Mouse (Mus musculus): ENCODE measurements around the gene Zfp12.
"Not testable (repeated sequence)": the region's sequence is repeated elsewhere in the genome, so short reads cannot be mapped to it uniquely, and the experiment has no call there.

Gene Zfp12

DNA sequence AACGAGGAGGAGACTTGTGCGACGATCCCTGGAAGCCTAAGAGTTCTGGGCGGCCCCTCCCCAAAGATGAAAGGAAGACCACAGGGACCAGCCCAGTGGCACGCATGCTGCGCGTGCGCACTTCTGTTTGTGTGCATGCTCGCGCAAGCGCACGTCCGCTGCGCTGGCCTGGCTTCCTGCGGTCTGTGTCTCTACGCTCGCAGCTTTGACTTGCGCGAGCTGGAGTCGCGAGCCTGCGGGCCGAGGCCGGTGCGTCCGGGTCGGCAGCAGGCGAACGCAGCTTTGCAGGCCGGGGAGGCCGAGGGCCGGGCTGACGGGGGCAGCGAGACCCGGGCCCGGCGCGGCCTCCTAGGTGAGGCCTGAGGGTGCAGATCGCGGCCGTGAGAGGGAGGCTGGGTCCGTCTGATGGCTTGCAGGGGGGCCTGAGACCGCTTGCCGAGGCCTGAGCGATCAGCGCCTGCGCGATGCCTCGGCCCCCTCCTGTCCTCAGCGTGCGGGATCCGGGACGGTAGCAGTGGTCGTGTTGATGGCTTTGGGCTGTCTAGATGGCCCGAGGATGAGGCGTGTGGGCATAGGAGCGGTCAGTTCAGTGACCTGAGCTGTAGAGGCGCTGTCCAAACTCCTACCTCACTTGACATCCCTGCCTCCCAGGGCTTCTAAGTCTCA is at the start of gene Zfp12:
Zfp12 (plus strand) TSS at position 136 of the 666 bp plus-strand sequence.
- DNase-seq, result peak; percentile 96

DNA sequence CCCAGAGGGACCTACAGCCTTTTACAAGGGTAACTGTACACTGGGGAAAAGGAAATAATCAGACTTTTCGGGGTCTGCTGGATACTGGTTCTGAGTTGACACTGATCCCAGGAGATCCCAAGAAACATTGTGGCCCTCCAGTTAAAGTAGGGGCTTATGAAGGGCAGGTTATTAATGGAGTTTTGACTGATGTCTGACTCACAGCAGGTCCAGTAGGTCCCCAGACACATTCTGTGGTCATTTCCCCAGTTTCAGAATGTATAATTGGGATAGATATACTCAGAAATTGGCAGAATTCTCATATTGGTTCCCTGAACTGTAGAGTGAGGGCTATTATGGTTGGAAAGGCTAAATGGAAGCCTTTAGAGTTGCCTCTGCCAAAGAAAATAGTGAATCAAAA is 46.9 kb upstream of the Zfp12 start:
- DNase-seq, result not testable (repeated sequence)

DNA sequence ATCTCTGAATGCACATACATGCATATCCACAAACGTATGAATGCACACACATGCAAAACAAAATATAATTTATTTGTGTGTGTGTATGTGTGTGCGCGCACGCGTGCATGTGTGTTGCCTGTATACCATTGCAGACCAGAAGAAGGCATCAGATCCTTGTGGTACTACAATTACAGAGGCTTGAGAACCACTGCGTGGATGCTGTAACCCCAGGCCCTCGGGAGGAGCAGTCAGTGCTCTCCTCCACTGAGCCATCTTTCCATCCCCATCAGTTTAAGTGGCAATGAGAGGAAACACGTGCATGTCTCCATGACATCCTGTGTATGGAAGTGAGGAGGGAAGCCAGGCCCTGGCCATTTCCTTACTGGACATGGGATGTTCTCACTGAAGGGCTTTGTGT is 42.2 kb upstream of the Zfp12 start:
- no peak for DNase-seq

DNA sequence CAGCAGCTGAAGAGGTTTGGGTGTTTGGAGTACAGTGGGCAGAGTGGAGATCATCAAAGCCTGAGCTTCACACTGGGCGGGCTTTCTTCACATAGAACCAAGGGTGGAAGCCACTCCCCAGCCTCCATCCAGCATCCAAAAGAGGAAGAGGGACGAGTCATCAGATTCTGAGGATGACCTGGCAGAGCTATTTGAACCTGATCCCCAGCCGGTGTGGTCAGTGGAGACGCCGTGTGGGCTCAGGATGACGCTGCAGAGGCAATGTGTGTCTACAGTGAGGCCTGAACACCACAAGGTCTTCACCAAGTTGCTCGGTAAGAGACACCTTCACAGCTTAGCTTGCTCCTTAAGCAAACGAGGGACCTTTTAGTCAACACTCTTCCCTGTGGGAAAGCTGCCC is 40.2 kb upstream of the Zfp12 start:
- not testable (repeated sequence) for DNase-seq

DNA sequence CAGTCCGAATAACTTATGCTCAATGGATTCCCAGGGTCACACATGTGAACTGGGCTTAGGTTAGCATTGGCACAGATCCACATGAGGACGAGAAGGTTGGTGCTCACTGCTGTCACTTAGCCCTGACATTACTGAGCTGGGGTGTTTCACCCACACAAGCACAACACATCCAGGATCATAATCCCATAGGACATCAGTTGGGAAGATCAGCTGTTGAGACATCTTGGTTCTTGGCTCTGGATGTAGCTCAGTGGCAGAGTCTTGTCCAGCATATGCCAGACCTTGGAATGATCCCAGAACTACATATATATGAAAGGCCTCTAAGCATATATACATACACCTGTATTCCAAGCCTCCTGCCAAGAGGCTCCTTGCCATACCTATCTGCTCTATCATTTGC is 39.8 kb upstream of the Zfp12 start:
- no peak for DNase-seq

DNA sequence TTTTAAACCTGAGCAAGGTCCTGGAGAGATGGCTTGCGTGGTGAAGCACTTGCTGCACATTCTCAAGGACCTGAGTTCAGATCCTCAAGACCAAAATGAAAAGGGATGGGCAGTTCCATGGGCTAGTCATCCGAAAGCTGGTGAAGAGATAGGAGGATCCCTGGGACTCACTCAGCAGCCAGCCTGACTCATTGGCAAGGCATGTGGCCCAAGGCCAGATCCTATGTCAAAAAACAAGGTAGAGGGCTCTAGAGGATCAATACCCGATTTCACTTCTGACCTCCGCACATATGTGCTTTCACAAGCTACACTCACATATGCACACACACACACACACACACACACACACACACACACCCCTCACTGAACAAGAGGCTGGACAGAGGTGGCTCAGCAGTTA is 38.5 kb upstream of the Zfp12 start:
- no peak for DNase-seq

DNA sequence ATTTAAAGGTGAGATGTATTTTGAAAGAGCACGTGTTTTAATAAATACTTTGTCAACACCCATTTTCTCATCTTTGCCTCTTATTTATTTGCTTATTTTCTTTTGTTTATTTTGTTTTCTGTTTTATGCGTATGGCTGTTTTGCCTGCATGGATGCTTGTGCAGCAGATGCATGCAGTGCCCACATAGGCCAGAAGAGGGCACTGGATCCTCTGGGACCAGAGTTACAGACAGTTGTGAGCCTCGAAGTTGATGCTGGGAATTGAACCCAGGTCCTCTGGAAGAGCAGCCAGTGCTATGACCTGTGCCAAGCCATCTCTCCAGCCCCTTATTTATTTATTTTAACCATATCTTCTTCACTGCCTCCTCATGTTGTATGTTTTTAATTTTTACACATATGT is 29.9 kb upstream of the Zfp12 start:
- DNase-seq, result no peak

DNA sequence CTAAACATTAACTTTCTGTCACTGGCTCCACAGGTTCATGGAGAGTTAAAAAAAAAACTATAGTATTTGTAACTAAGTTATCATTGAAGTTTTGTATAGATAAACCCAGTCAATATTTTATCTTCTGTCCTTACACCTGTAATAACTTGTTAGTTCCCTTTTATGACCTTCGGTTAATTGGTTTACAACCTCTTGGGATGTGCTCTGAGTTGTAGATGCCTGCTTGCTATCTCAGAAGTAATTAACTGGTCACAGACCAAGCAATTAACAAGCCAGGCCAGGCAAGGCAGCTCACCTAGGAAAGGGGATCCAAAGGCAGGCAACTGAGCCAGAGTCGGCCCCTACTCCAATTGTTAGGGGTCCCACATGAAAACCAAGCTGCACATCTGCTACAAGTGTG is 21.1 kb upstream of the Zfp12 start:
- DNase-seq, result no peak

DNA sequence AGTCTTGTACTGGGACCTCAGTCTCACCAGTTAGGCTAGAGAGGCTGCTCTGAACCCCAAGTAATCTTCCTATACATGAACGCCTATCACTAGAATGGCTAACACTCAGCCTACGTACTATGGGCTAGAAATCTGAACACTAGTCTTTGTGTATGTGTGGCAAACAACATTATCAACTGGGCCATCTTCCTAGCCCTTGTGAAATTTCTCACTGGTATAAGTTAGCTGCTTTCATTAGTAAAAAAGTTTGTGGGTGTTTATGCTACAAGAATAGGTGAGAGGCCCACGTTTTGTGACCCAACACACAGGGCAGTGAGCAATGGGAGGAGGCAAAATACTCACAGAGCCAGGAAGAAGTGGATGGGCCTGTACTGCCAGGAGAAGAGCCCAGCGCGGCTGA is 14.0 kb upstream of the Zfp12 start:
- DNase-seq, result no peak

DNA sequence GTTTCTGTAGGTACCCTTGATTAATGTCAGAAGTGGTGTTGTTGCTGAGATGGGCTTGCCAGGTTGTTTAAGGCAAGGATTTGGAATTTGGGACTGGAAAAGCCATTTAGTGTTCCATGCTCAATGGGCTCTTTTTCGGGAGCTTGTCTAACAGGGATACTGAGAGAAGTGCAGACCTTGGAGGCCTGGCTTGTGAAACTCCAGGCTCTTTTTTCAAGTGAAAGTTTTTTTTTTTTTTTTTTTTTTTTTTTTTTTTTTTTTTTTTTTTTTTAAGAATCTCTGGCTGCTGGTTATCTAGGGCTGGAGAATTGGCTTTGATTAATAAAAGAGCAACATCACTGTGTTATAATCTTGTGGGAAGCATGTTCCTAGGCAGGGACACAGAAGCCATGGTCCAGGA is 12.7 kb upstream of the Zfp12 start:
- DNase-seq, result no peak

DNA sequence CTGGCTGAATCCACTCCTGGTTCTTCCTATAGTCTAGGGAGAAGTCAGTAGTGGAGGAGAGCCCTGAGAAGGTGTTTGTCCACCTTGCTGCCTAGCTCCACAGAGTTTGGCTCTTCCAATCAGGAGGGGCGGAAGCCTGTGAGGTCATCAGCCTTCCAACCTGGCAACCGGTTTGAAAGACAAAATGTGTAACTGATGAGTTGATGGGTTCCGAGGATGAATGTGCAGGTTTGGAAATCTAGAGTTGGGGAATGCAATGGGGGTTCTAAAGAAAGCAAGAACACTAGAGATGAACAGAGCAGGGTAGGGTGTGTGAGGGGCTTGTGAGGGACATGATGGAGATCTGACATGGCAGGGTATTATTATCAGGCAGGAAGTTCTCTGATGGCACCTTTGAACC is 8.2 kb upstream of the Zfp12 start, which contains the start of gene Spdye4a:
Spdye4a (minus strand) TSS at position 101 of the 400 bp plus-strand sequence.
- DNase-seq, result no peak

DNA sequence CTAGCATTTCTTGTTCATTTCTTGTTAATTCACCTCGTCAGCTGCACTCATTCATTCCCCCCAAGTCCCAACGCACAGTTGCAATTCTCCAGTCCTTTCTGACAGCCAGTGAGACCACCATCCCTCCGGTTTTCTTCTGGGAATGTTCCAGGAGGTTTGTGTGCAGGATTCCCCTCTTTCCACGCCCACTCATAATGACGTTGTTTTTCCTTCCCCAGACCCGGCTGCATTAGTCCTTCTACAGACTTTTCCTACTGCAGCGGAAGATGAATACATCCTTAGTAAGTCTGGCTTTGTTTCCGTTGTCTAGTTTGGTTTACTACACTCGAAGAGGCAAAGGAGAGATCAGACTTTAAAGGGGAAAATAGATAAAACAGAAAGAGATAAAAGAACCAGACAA is 1.1 kb downstream of the Zfp12 start:
- DNase-seq, result no peak

DNA sequence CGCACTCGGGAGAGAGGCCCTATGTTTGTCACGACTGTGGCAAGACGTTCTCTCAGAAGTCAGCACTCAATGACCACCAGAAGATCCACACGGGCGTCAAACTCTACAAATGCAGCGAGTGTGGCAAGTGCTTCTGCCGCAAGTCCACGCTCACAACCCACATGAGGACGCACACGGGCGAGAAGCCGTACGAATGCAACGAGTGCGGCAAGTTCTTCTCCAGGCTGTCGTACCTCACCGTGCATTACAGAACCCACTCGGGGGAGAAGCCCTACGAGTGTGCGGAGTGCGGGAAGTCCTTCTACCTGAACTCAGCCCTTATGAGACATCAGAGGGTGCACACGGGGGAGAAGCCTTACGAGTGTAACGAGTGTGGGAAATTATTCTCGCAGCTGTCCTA is 10.0 kb downstream of the Zfp12 start:
- DNase-seq, result no peak

DNA sequence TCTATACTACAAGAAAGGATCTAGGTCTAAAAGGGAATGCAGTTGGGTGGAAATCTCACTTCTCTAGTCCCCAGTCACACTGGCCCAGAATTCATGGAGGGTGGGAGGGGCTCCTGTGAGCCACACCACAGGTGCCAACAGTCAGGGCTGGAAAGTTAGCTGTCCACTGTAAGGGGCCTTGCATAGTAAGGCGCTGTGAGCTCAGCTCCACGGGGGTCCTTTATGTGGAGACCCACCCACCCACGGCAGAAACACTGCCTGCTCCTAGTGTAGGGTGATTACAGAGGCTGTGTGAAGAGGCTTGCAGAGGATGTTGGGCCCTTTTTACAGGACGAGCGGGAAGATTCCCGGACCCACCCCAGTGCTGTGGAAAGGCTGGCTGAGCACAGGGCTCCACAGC is 17.1 kb downstream of the Zfp12 start:
- DNase-seq, result no peak

DNA sequence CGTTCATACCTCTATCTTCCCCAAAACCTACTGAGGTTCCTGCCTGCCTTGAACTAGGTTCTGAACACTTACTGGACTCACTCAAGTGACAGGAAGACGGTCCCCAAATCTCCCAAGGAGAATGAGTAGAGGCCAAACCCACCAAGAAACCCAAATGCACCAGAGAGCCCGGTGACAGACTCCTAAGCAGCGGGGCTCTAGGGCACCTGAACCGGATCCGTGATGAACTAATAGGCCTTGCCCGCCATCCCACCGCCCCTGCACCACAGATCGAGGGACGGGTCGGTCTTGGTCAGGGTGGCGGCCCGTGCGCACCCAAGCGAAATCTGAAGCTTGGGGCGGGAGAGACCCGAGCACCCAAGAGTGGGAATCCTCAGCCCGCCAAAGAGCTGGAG is 17.8 kb downstream of the Zfp12 start:
- DNase-seq, result no peak

DNA sequence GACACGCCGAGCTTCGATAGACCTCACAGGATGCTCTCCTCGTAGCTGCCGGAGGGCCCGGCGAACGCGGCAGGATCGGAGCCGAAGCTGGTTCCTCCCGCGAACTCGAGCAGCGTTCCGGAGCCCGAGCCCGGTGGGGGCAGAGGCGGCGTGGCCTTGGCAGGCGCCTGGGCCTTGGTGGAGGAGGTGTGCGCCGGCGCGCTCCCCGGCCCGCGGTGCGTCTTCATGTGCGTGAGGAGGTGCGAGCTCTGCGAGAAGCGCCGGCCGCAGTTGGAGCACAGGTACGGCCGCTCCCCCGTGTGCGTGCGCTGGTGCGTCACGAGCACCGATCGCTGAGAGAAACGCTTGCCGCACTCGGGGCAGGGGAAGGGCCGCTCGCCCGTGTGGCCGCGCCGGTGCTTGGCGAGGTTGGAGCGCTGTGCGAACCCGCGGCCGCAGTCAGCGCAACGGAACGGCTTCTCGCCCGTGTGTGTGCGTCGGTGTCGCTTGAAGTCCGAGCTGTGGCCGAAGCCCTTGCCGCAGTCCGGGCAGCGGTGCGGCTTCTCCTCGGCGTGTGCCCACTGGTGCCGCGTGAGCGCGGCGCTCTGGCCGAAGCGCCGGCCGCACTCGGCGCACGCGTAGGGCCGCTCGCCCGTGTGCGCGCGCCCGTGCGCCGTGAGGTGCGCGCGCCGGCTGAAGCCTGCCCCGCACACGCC is 18.4 kb downstream of the Zfp12 start:
- no peak for DNase-seq

DNA sequence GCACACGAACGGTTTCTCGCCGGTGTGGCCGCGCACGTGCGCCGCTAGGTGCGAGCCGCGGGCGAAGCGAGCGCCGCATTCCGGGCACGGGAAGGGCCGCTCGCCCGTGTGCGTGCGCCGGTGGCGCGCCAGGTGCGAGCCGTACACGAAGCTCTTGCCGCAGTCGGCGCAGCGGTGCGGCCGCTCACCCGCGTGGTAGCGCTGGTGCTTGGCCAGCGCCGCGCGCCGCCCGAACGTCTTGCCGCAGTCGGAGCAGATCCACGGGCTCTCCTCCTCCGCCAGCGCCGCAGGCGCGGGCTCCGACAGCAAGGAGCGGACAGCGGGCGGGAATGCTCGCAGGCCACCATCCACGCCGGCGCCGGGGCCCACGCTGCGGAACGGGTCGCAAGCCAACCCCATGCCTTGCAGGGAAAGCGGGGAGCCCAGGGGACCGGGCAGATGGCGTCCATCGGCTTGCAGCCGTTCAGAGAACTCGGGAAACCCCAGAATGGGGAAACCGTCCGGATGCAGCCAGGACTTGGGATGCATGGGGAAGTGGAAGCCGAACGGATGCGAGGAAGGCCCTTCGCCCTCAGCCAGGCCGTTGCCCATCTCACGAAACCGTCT is 19.0 kb downstream of the Zfp12 start:
- no peak for DNase-seq

DNA sequence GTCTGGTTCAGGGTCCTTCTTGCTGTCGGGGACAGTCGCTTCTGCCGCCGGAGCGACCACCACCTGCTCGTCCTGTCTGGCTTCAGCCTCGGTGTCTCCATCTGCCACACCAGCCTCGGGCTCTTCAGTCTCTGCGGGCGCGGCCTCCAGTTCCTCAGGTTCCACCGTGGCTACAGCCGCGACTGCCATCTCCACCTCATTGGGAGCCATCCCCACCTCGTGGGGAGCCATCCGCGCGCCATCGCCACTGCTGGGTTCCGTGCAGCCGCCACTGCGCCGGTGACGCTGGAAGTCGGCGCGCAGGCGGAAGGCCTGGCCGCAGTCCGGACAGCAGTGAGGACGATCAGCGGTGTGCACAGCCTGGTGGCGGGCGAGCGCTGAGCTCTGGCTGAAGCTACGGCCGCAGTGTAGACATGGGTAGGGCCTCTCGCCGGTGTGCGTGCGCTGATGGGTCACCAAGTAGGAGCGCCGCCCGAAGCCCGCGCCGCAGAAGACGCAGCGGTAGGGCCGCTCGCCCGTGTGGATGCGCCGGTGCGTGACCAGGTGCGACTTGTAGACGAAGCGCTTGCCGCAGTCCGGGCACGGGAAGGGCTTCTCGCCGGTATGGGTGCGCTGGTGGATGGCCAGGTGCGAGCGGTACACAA is 19.6 kb downstream of the Zfp12 start:
- DNase-seq, result no peak

DNA sequence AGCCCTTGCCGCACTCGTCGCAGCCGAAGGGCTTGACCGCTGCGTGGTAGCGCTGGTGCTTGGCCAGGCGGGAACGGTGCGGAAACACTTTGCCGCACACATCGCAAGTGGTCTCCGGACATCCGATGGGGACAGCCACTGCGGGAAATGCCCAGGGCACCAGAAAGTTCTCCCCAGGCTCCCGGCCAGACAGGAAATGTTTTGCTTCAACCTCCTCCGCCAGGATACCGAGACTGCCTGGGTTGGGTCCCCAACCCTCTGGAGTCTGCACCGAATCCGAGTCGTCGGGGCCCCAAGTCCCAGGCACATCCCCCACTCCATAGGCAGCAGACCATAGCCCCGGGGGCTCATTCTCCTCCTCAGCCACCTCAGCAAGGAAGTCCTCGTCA is 20.2 kb downstream of the Zfp12 start:
- DNase-seq, result no peak

DNA sequence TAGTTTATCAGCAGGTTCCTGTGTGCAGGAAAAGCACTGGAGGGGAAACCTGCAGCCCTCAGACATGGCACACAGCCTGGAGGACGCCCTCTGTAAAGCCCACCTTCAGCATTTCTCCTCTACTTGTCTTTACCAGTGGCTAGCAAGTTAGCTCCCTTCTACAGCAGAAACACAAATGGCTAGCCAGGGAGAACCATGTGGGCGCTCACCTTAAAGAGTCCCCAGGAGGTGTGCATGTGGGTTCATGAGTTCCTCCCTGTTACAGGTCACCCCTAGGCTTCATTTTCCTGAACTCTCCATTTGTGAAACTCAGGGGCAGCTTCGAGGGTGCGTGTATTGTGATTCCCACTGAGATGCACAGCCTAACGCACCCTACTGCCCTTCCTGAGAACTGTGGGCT is 20.8 kb downstream of the Zfp12 start:
- DNase-seq, result no peak

DNA sequence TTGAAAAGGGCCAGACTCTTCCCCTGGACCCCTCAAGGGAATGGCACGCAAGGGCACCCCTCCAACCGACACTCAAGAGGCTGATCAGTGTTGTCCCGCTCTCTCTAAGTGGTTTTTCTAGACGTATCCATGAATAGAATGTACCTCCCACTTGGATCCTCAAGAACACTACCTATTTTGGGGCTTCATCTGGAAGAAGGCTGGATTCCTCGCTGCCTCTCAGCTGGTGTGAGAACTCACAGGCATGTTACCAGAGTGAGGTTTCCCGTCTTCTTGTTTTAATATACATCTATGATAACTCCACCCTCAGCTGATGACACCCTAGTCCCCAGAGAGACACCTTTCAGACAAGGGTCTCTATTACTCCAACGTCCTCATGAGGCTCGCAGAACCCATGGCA is 26.7 kb downstream of the Zfp12 start:
- no peak for DNase-seq

DNA sequence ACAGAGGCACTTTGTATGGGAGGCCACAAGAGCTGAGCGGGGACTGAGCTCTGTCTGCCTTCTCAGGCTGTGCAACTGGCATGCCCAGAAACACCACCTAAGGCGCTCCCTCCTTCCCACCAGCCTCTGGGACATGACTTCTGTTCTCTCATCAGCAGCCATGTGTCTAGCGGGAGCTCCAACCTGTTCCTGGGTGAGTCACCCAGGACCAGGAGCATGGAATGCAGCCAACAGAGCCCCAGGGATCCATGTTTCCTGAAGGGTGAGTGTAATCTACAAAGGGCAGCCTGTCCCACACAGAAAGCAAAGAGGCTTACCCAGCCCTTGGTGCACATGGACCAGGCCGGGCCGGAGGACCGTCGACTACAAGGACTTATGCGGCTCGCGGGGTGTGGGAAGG is 29.7 kb downstream of the Zfp12 start:
- DNase-seq, result no peak

DNA sequence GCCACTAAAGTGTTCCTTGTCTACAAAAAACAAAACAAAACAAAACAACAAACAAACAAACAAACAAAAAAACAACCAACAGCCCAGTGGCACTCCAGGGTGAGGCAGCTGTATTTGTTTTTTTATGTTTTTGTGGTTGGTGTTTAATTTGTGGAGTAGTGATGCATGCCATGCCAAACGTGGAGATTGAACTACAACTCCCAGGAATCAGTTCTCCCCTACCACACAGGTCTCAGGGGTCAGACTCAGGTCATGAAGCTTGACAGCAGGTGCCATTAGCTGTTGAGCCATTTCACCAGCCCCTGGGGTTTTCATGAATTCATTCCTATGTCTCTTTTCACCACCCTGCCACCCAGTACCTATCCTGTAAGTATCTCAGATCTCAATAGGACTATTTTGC is 30.4 kb downstream of the Zfp12 start:
- DNase-seq, result no peak

DNA sequence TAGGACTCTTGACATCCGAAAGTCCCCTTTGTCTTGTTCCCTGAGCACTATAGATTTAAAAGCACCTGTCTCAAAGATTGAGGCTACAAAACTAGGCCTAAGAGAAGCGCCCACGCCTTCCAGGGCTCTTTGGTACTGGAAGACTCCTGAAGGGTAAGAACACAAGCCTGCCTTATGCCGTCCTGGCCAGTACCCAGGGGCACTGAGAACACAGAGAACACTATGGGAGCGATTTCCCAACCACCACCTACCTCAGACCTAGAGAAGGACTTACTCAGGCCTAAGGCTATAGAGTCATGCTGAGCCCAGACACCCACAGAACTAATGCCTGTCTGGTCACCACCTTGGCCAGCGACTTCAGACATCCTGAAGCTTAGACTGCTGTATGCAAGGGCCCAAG is 31.8 kb downstream of the Zfp12 start:
- DNase-seq, result no peak
